Mouse (Mus musculus): ENCODE measurements at regions not wholly inside any gene's neighbourhood (a gene's known extent, or its start where the extent isn't known, plus 50 kb on each side); places are given as distances from the start of the nearest gene placed in this dataset.

DNA sequence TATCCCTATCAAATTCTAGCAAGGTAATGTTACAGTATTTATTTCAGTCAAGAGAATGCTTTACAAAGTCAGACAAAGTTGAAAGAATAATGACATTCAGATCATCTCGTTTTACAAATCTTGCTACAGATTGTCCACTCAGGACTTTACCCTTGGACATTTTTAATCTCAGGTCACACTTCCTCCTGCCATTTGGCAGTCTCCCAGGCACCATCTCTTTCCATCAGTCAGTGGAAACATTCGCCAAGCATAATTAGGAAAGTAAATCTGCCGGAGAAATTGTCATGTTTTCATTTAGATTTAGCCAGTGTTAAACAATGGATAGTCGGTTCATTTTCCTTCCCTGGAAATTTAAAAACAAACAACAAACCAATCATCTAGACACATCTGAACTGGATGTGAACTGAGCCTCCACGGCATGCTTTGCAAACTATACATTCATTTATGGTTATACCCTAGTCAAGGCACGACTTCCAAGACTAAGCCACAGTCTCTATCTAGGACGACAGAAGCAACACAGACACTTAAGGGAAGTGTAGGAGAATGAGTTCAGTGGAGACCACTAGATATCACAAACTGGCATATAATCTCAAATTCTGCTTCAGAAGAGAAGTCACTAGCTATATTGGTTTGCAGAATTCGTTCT, 839.4 kb downstream of the Cypt12 start:
- TF ChIP-seq POLR2A (IDR thresholded peaks at IDR 0.05; ENCODE audit: insufficient read depth, low read depth, low read length) (no peak), CTCF (IDR thresholded peaks at IDR 0.05; ENCODE audit: insufficient read depth, low read depth, low read length) (no peak)

All from olfactory bulb, adult 2 months (tissue).